Mouse (Mus musculus) ES-Bruce4 (cell line): ENCODE data around the gene Snx32. TPM values are rescaled to one million over a fixed set of nuclear protein-coding genes. Genes with fewer than 3 reads are reported as not detected.

ENCODE experiments used
- H3K27ac ChIP-seq: 2 replicates; pipeline ENCODE4 v1.5.1; 2012; ENCODE audit warnings: low read length, inconsistent platforms; ENCODE audit not compliant: insufficient read depth
- H3K27me3 ChIP-seq: 2 replicates; pipeline ENCODE4 v1.6.1; 2012; ENCODE audit warnings: mild to moderate bottlenecking, low read length, inconsistent platforms; ENCODE audit not compliant: control insufficient read depth, poor library complexity, insufficient read depth, severe bottlenecking
- H3K36me3 ChIP-seq: 2 replicates; pipeline ENCODE4 v1.6.1; 2012; ENCODE audit warnings: inconsistent platforms, mild to moderate bottlenecking, low read length, moderate library complexity; ENCODE audit not compliant: control insufficient read depth, poor library complexity, insufficient read depth, severe bottlenecking
- H3K4me1 ChIP-seq: one replicate; pipeline ENCODE4 v1.8.1; 2011; ENCODE audit warnings: low read length; ENCODE audit not compliant: control insufficient read depth, insufficient read depth
- H3K4me3 ChIP-seq: 2 replicates; pipeline ENCODE4 v1.5.1; 2011; ENCODE audit warnings: low read depth, mild to moderate bottlenecking, low read length
- H3K9ac ChIP-seq: 2 replicates; pipeline ENCODE4 v1.6.1; 2012; ENCODE audit warnings: low read depth, mild to moderate bottlenecking, inconsistent platforms; ENCODE audit not compliant: poor library complexity, severe bottlenecking
- H3K9me3 ChIP-seq: replicated peaks from 2 replicates; pipeline ENCODE4 v1.6.1; 2012; ENCODE audit warnings: mild to moderate bottlenecking, low read length, inconsistent platforms; ENCODE audit not compliant: control insufficient read depth, poor library complexity, insufficient read depth, severe bottlenecking
- CTCF ChIP-seq: IDR thresholded peaks from one replicate; pipeline ENCODE4 v1.8.1; 2011; ENCODE audit warnings: low read depth, low read length
- EP300 ChIP-seq: IDR thresholded peaks from 2 replicates; pipeline ENCODE4 v1.6.1; 2011; ENCODE audit warnings: low read depth, low read length; ENCODE audit not compliant: insufficient read depth
- POLR2A ChIP-seq: IDR thresholded peaks from one replicate; pipeline ENCODE4 v1.8.1; 2011; ENCODE audit warnings: low read length; ENCODE audit not compliant: insufficient read depth
- polyA plus RNA-seq: library from polyadenylated mRNA; stranded (reverse); fragments of >200 nt; gene quantifications from 2 replicates; pipeline ENCODE4 v1.2.4, GENCODE M21; 2011; ENCODE audit warnings: low read depth; ENCODE audit not compliant: missing spikeins, insufficient read depth, insufficient read length

Snx32 gene
- polyA plus RNA-seq, 1 experiment, result 7.7 TPM

DNA sequence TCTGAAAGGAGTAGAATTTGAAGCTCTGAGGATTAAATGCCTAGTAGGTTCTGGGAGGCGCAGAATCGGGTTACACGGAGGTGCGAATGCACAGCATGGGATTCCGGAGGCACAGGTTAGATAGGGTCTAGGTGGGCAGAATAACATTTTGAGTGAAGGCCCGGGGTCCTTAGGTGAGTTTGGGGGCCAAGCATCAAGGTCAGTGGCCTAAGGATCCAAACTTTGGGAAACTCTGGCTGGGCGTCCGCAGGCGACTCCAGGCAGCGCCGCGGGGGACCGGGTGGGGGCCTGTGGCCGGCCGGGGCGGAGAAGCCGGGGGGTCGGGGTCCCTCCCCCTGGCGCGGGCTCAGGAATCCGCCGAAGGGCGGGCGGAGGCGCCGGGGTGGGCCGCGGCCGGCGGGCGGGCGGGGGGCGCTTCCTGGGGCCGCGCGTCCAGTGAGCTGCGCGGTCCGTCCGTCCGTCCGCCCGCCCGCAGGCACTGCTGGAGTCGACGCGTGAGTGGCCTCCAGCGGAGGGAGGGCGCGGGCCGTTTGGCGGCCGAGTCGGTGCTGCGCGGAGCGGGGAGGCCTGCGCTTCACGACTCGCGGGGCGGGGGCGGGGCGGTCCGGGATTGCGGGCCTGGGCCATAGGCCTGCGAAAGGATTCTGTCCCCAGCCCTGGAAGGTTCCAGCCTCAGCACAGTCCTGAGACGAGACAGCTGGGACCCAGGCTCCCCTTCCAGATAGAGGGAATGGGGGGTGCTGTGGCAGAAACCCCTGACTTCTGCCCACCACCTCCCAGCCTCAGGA lies 35.9 kb downstream of the Snx32 start:
- peak overlapping the region; percentile 60 for H3K4me3 ChIP-seq
- H3K27ac ChIP-seq, result no peak overlapping the region
- H3K9me3 ChIP-seq, result no peaks in the 10 kb centered on the region

DNA sequence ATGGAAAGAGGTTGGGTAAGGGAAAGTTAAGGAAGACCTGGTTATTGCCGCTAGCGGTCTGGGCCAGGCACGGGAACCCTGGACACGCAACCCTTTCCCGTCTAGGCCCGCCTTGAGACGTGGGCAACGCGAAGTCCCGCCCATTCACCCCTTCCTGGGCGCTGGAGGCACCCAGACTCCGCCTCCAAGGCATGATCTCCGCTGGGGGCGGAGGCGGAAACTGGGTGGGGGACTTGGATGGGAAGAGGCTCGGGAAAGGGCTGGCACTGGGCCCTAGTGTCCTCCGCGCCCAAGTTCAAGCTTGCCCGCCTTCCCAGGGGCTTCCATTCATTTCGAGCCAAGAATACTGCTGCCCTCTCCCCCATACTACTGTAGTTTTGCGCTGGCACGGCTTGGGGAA lies 36.6 kb downstream of the Snx32 start, which contains the start of gene Efemp2:
Gene Efemp2, plus strand, starts transcription at position 235 of the 400 bp plus-strand sequence.
- H3K27ac ChIP-seq, result no peak within 1 kb of the TSS
- no peaks in the 10 kb centered on the region for H3K27me3 ChIP-seq
- H3K36me3 ChIP-seq, result no peaks in the 10 kb centered on the region
- H3K9me3 ChIP-seq, result no peaks in the 10 kb centered on the region
- H3K9ac ChIP-seq, result peak within 1 kb of the TSS; percentile 65
- TF ChIP-seq EP300 (no peak), POLR2A (peak; percentile 70)
- peak within 1 kb of the TSS; percentile 73 for H3K4me3 ChIP-seq
- no peaks in the 10 kb centered on the region for H3K4me1 ChIP-seq

More for the DNA sequence above, 35.9 kb downstream of the Snx32 start:
- no peaks in the 10 kb centered on the region for H3K36me3 ChIP-seq
- H3K27me3 ChIP-seq, result no peaks in the 10 kb centered on the region
- H3K9ac ChIP-seq, result peak overlapping the region; percentile 65
- TF ChIP-seq EP300, result no peak
- no peak for TF ChIP-seq CTCF
- TF ChIP-seq POLR2A, result no peak
- H3K4me1 ChIP-seq, result no peaks in the 10 kb centered on the region

DNA sequence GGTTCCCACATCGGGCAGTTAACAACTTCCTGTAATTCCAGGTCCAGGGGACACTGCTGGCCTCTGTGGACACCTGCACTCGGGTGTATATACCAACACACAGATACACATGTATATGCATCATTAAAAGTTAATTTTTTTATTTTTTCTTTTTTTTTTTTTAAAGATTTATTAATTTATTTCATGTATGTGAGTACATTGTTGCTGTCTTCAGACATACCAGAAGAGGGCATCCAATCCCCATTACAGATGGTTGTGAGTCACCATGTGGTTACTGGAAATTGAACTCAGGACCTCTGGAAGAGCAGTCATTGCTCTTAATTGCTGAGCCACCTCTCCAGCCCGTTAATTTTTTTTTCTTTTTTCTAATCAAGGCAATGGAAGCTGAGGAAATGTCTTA lies 37.5 kb downstream of the Snx32 start:
- H3K4me3 ChIP-seq, result no peak overlapping the region
- H3K4me1 ChIP-seq, result no peaks in the 10 kb centered on the region
- TF ChIP-seq EP300 (no peak), POLR2A (no peak), CTCF (no peak)
- H3K27ac ChIP-seq, result no peak overlapping the region
- no peaks in the 10 kb centered on the region for H3K36me3 ChIP-seq
- no peak overlapping the region; the same call in 1 of the 2 replicates for H3K9ac ChIP-seq
- no peaks in the 10 kb centered on the region for H3K9me3 ChIP-seq
- no peaks in the 10 kb centered on the region for H3K27me3 ChIP-seq

DNA sequence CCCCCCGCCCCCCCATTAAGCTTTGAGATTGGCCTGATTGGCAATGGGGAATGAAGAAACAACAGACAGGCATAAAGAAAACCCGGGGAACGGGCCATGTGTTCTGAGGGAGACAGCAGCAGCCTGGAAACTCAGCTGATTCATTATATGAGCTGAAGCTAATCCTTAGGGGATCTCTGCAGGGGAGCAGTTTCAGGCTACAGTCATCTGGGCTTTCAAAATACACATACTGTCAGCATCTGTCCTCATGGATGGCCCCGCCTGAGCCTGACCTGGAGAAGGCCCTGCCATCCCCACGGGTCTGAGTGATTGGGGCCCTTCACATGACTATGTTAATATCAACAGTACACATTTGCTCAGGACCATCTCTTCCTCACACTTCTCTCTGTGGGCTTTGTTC lies 38.5 kb downstream of the Snx32 start:
- Histone ChIP-seq H3K27me3 (no peaks in the 10 kb centered on the region), H3K9me3 (no peaks in the 10 kb centered on the region), H3K9ac (no peak overlapping the region), H3K4me1 (no peaks in the 10 kb centered on the region), H3K36me3 (no peaks in the 10 kb centered on the region), H3K4me3 (no peak overlapping the region), H3K27ac (no peak overlapping the region)
- TF ChIP-seq POLR2A, result no peak
- no peak for TF ChIP-seq CTCF
- TF ChIP-seq EP300, result no peak

DNA sequence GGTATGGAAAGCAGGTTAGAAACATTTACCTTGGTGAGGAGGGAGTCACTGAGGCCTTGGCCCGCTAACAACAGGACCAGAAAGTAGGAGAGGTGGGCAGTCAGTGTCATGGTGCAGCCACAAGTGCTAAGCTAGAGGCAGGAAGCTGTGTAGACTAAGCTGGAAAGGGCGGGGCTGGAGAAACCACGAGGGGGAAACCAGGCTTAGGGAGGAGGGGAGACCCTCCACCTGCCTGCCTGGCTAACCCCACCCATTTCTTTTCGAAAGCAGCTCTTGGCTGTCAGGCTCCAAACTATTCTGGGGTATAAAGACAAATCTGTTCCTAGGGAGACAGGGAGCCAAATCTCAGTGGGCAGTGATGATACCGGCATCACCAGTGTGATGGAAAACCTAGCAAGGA lies 42.0 kb downstream of the Snx32 start, which contains the start of gene Ctsw:
Gene Ctsw, minus strand, starts transcription at position 134 of the 400 bp plus-strand sequence.
- Histone ChIP-seq H3K9ac (no peak within 1 kb of the TSS), H3K4me3 (no peak within 1 kb of the TSS), H3K9me3 (no peaks in the 10 kb centered on the region), H3K4me1 (no peaks in the 10 kb centered on the region), H3K27ac (no peak within 1 kb of the TSS; the same call in 1 of the 2 replicates), H3K36me3 (peaks cover 3% of the 10 kb centered on the region; the same call in 1 of the 2 replicates), H3K27me3 (no peaks in the 10 kb centered on the region)
- TF ChIP-seq POLR2A, result no peak
- no peak for TF ChIP-seq CTCF
- no peak for TF ChIP-seq EP300

DNA sequence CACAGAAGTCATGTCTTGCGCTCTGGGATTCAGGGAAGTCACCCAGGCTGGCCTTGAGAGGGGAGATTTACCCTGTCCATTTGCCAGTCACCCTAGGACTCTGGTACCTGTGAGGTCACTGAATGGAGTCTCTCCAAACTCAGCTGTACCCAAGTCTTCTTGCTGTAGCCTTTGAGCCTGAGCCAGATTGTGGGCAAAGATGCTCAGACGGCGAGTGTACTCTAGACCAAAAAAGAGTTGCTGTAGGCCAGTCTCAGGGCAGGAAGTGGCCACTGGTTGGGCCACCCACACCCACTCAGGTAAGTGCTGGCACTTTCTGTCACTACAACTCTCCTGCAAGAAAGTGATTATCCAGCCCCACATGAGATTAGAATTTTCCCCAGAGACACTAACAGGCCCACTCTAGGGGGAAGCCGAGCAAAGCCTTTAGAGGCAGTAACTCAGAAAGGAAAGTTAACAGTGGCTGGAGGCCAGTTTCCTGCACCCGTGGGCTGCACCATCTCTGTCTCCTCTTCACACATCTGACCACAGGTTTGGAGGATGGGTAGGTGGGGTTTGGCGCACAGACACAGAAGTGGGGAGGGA lies 43.3 kb downstream of the Snx32 start:
- Histone ChIP-seq H3K27me3 (no peaks in the 10 kb centered on the region), H3K4me1 (no peaks in the 10 kb centered on the region), H3K27ac (no peak overlapping the region), H3K4me3 (no peak overlapping the region), H3K36me3 (peaks cover 3% of the 10 kb centered on the region; the same call in 1 of the 2 replicates), H3K9me3 (no peaks in the 10 kb centered on the region), H3K9ac (no peak overlapping the region)
- TF ChIP-seq POLR2A, result no peak
- no peak for TF ChIP-seq CTCF
- no peak for TF ChIP-seq EP300
